Mouse (Mus musculus) CH12.LX (cell line): ENCODE data around the gene Ccdc81. TPM values are rescaled to one million over a fixed set of nuclear protein-coding genes. Genes with fewer than 3 reads are reported as not detected.

Source experiments
- DNase-seq: peaks from one replicate; pipeline ENCODE4 v3.0.0-alpha.2; 2013; ENCODE audit errors: extremely low read depth
- H3K27ac ChIP-seq: 2 replicates; pipeline ENCODE4 v1.5.1; 2012; ENCODE audit warnings: low read depth, mild to moderate bottlenecking, control low read depth, moderate library complexity; ENCODE audit not compliant: insufficient read depth
- H3K27me3 ChIP-seq: replicated peaks from 2 replicates; pipeline ENCODE3; 2012; ENCODE audit warnings: inconsistent platforms
- H3K36me3 ChIP-seq, 2 experiments: replicated peaks in 1 of 2; 2 replicates each; pipeline versions ENCODE3 to v1.6.1; 2012; ENCODE audit warnings: inconsistent platforms in 1 of 2, low read length in 1 of 2, mild to moderate bottlenecking in 1 of 2, mixed read lengths in 1 of 2, moderate library complexity in 1 of 2; ENCODE audit not compliant: control insufficient read depth in 1 of 2, insufficient read depth in 1 of 2
- H3K4me1 ChIP-seq, 2 experiments: 2 replicates each; pipeline ENCODE4 v1.6.1; 2012; ENCODE audit warnings: inconsistent platforms in 1 of 2, moderate library complexity in 1 of 2; ENCODE audit not compliant: insufficient read depth in 2 of 2, control insufficient read depth in 1 of 2
- H3K4me2 ChIP-seq: 2 replicates; pipeline ENCODE4 v1.6.1; 2012; ENCODE audit warnings: low read depth, mild to moderate bottlenecking, control low read depth; ENCODE audit not compliant: poor library complexity, insufficient read depth, severe bottlenecking
- H3K4me3 ChIP-seq, 3 experiments: fragments of 150-350 bp in 1 of 3; sonication (generic) in 1 of 3; replicated peaks in 1 of 3; 2 replicates each; pipeline versions ENCODE3 to v1.5.1; 2011 to 2012; ENCODE audit warnings: low read depth in 2 of 3, low read length in 2 of 3, mild to moderate bottlenecking in 2 of 3, moderate library complexity in 2 of 3, control low read depth in 1 of 3, improper control_type of control experiment in 1 of 3, inconsistent platforms in 1 of 3, mixed read lengths in 1 of 3; ENCODE audit not compliant: poor library complexity in 1 of 3
- H3K79me2 ChIP-seq: replicated peaks from 2 replicates; pipeline ENCODE4 v1.6.1; 2012; ENCODE audit warnings: mild to moderate bottlenecking, moderate library complexity; ENCODE audit not compliant: control insufficient read depth, poor library complexity, insufficient read depth, severe bottlenecking; ENCODE audit errors: extremely low read depth
- H3K9ac ChIP-seq: 2 replicates; pipeline ENCODE4 v1.6.1; 2012; ENCODE audit warnings: low read depth, mild to moderate bottlenecking, control low read depth, moderate library complexity; ENCODE audit not compliant: insufficient read depth
- H3K9me3 ChIP-seq: replicated peaks from 2 replicates; pipeline ENCODE3; 2012; ENCODE audit warnings: low read length, inconsistent platforms, mixed read lengths
- CTCF ChIP-seq, 2 experiments: IDR thresholded peaks in 1 of 2; conservative IDR thresholded peaks in 1 of 2; 2 replicates each; pipeline ENCODE4 v1.5.1; 2011 to 2012; ENCODE audit warnings: low read depth in 2 of 2, low read length in 2 of 2, improper control_type of control experiment in 1 of 2, inconsistent platforms in 1 of 2, mild to moderate bottlenecking in 1 of 2, moderate library complexity in 1 of 2
- EP300 ChIP-seq: IDR thresholded peaks from 2 replicates; pipeline ENCODE4 v1.6.1; 2011; ENCODE audit warnings: low read length, improper control_type of control experiment
- MAZ ChIP-seq: IDR thresholded peaks from 2 replicates; pipeline ENCODE4 v1.6.1; 2012; ENCODE audit warnings: low read depth, mild to moderate bottlenecking, inconsistent platforms, low read length, improper control_type of control experiment, moderate library complexity
- MEF2A ChIP-seq: IDR thresholded peaks from 2 replicates; pipeline ENCODE4 v1.6.1; 2014; ENCODE audit warnings: low read depth, mild to moderate bottlenecking, inconsistent platforms, low read length, improper control_type of control experiment, borderline replicate concordance
- RAD21 ChIP-seq: IDR thresholded peaks from 2 replicates; pipeline ENCODE4 v1.6.1; 2011; ENCODE audit warnings: low read depth, mild to moderate bottlenecking, low read length, improper control_type of control experiment, moderate library complexity
- SMC3 ChIP-seq: IDR thresholded peaks from 2 replicates; pipeline ENCODE4 v1.6.1; 2011; ENCODE audit warnings: low read depth, low read length, improper control_type of control experiment
- TCF12 ChIP-seq: IDR thresholded peaks from 2 replicates; pipeline ENCODE4 v1.6.1; 2014; ENCODE audit warnings: low read depth, mild to moderate bottlenecking, inconsistent platforms, low read length, improper control_type of control experiment
- ZNF384 ChIP-seq: IDR thresholded peaks from 2 replicates; pipeline ENCODE4 v1.6.1; 2012; ENCODE audit warnings: low read depth, low read length, improper control_type of control experiment, inconsistent platforms
- dilution Hi-C: fragments of 300-500 bp; cut with MboI; formaldehyde crosslinking; loops from 2 replicates; pipeline ENCODE4 v1.14.3; 2020; ENCODE audit warnings: low sequenced_read_pairs; ENCODE audit not compliant: extremely low pct_unique_long_range_greater_than_20kb, extremely low pct_ligation_motif_present
- in situ Hi-C: fragments of 300-500 bp; cut with MboI; formaldehyde crosslinking; loops from 3 replicates; pipeline ENCODE4 v1.14.3; 2019; ENCODE audit warnings: low sequenced_read_pairs, low pct_ligation_motif_present, low pct_unique_long_range_greater_than_20kb, mixed read lengths
- polyA plus RNA-seq: library from polyadenylated mRNA; unstranded; fragments of >175 nt; gene quantifications from 2 replicates; pipeline ENCODE4 v1.2.1, GENCODE M21; 2012; ENCODE audit warnings: low read depth; ENCODE audit not compliant: insufficient read length
- total RNA-seq, 2 experiments: library from RNA; depleted of rRNA; stranded (reverse); fragments of 300-350 nt in 1 of 2; fragments of >200 nt in 1 of 2; gene quantifications; 2 replicates each; pipeline ENCODE4 v1.2.3; 2012 to 2014

Gene Ccdc81
- total and polyA plus RNA-seq, 3 experiments = not detected

DNA sequence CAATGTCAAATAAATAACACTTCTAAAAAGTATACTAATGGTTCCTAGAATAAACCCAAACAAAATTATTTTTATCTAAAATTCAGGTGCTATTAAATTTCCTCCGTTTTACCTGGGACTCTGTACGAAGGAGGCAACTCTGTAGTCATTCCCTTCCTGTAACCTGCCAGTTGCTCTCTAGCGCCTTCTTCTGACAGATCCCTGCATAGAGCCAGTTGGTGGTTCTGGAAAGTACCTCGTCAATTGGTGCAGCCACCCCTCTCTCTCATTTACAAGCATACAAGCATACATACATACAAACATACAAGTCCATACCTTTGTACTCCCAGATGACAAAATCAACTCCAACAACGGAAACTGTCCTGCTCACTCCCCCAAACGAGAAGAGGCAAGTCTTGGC, 59.9 kb downstream of the Ccdc81 start:
- Histone ChIP-seq H3K27ac (no peak overlapping the region), H3K4me3 (peak overlapping the region in 1 of 3 experiments; percentile 28), H3K4me1 (peaks cover 7 to 16% of the 10 kb centered on the region in 2 experiments), H3K9ac (peak overlapping the region; percentile 40; the same call in 1 of the 2 replicates), H3K4me2 (peak overlapping the region; percentile 90; the same call in 1 of the 2 replicates), H3K36me3 (no peaks in the 10 kb centered on the region), H3K9me3 (no peaks in the 10 kb centered on the region), H3K27me3 (no peaks in the 10 kb centered on the region), H3K79me2 (no peaks in the 10 kb centered on the region)
- peak; percentile 58 for DNase-seq
- dilution Hi-C loops (no loop called here), in situ Hi-C loops (loop anchor here (10.0 to 25.0 kb wide), 2 partner anchors 181 to 329 kb away; no protein-coding TSS in a partner anchor)
- TF ChIP-seq RAD21 = peak; percentile 64
- peak; percentile 82 to 90 for TF ChIP-seq CTCF (conservative IDR thresholded peaks at IDR 0.05 in 1 of 2, IDR thresholded peaks at IDR 0.05 in 1 of 2; ENCODE audit: low read depth in 2 of 2, low read length in 2 of 2)
- no peak for TF ChIP-seq TCF12
- peak; percentile 73 for TF ChIP-seq SMC3

DNA sequence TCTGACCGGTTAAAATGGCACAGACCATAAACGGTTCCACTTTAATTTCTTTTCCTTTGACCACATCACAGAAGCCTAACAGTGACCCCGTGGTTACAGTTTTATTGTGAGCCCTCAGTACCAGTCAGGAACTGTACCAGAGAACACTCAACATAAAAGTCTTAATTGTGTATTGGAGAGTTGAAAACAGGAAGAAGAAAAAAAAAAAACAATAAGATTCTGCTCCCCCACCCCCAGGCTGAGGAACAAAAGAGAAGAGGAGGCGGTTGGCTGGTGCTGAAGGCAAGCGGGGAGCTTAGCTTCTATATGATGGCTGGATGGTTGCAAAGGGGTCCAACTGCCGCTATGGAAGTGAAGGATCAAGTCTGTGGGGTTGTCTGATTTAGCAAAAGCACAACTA, 60.3 kb downstream of the Ccdc81 start:
- Histone ChIP-seq H3K9ac (peak overlapping the region; percentile 40), H3K4me2 (peak overlapping the region; percentile 90), H3K4me1 (peaks cover 7 to 16% of the 10 kb centered on the region in 2 experiments), H3K36me3 (no peaks in the 10 kb centered on the region), H3K4me3 (peak overlapping the region in 2 of 3 experiments; percentile 28 to 41), H3K27me3 (no peaks in the 10 kb centered on the region), H3K79me2 (no peaks in the 10 kb centered on the region), H3K27ac (no peak overlapping the region), H3K9me3 (no peaks in the 10 kb centered on the region)
- in situ Hi-C loops = loop anchor here (10.0 to 25.0 kb wide), 2 partner anchors 181 to 328 kb away; no protein-coding TSS in a partner anchor
- DNase-seq = no peak
- dilution Hi-C loops = no loop called here
- TF ChIP-seq MAZ (no peak), ZNF384 (peak; percentile 74)

DNA sequence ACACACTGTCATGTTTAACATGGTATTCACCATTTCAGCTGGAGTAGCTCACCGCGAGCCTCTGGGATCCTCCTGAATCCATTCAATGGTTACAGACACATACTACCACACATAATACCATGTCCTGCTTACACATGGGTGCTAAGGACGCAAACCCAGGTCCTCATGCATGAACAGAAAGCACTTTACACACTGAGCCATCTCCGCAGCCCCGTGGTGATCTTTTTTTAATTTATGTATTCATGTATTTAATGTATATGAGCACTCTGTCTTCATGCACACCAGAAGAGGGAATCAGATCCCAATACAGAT, 61.1 kb downstream of the Ccdc81 start:
- Histone ChIP-seq H3K9me3 (no peaks in the 10 kb centered on the region), H3K4me1 (peaks cover 7 to 16% of the 10 kb centered on the region in 2 experiments), H3K27ac (no peak overlapping the region), H3K4me3 (no peak overlapping the region), H3K4me2 (peak overlapping the region; percentile 77), H3K27me3 (no peaks in the 10 kb centered on the region), H3K36me3 (no peaks in the 10 kb centered on the region), H3K79me2 (no peaks in the 10 kb centered on the region), H3K9ac (no peak overlapping the region)
- DNase-seq = no peak
- in situ Hi-C loops (loop anchor here (10.0 to 25.0 kb wide), 2 partner anchors 180 to 328 kb away; no protein-coding TSS in a partner anchor), dilution Hi-C loops (no loop called here)
- TF ChIP-seq MEF2A = no peak
- 0 out of 2 replicates have a peak, but pooled peaks have one; percentile 3 for TF ChIP-seq EP300
